Comparison of ENCODE assay signal across 8 mouse cellular contexts in genomic region chr15:82899676-82900301, GRCm38 (mm10).
A peak's percentile ranks its signal among the peaks of the same experiment; 100 is the strongest.
DNase-seq lines count a peak whose midpoint lies in the region; ATAC-seq lines count a peak whose summit lies in the region.

No protein-coding gene starts in this region.

- no peaks in the 10 kb centered on the region for H3K36me3 ChIP-seq in hindbrain, embryonic 12.5 days

- peak; percentile 79 for DNase-seq in T-cell, adult 2 months (ENCODE audit: low spot score)
- DNase-seq in cerebellum, adult 9-10 months: peak; percentile 80
- peak; percentile 70 to 81 for DNase-seq in left cerebral cortex, postnatal 14 days (ENCODE audit: low spot score in 2 of 2)
- DNase-seq in right cerebral cortex, postnatal 10 days (ENCODE audit: low spot score in 2 of 2): peak; percentile 89 to 91
- peak; percentile 87 for DNase-seq in yolk sac, embryonic 10.5 days (ENCODE audit: low spot score)

- H3K27me3 ChIP-seq in hindbrain, embryonic 12.5 days: 0 out of 2 replicates have a peak, but pooled peaks cover 7% of the 10 kb centered on the region

- peak; percentile 79 for ATAC-seq in frontal cortex, adult (ENCODE audit: low TSS enrichment)
- ATAC-seq in hindbrain, embryonic 12.5 days (ENCODE audit: low FRiP score): peak; percentile 93
- ATAC-seq in megakaryocyte progenitor cell, adult 5-6 weeks (replicated peaks; ENCODE audit: poor library complexity): peak; percentile 78

- H3K4me3 ChIP-seq in hindbrain, embryonic 12.5 days: peak overlapping the region; percentile 100

- peak overlapping the region; percentile 98 for H3K27ac ChIP-seq in hindbrain, embryonic 12.5 days

- H3K9ac ChIP-seq in hindbrain, embryonic 12.5 days: peak overlapping the region; percentile 97

- H3K4me2 ChIP-seq in hindbrain, embryonic 12.5 days (replicated peaks): peak overlapping the region; percentile 96

- 2% methylated on average over 21 of the region's 56 CpGs for WGBS in hindbrain, embryonic 12.5 days

- intact Hi-C loops in left cerebral cortex, postnatal 14 days (cut with DNase I): loop anchor here (5.0 kb wide), 2 partner anchors 87 to 138 kb away; no protein-coding TSS in a partner anchor

- peaks cover 59% of the 10 kb centered on the region for H3K4me1 ChIP-seq in hindbrain, embryonic 12.5 days

- no peaks in the 10 kb centered on the region for H3K9me3 ChIP-seq in hindbrain, embryonic 12.5 days (replicated peaks)

Comparison
In these comparisons a context has a peak if more than half of its experiments do, and no peak if none do; other contexts are left out.
1. Peak in every context shown above with its lines: DNase-seq, ATAC-seq, H3K4me3 ChIP-seq and H3K27ac ChIP-seq.